Mouse (Mus musculus): ENCODE results near the gene Itpr2. TPM values are rescaled to one million over a fixed set of nuclear protein-coding genes. Genes with fewer than 3 reads are reported as not detected.

Itpr2 gene
- polyA plus RNA-seq (2017; shearing (Covaris generic)), result 286 TPM

GRCm38 (mm10) chr6:146501866-146502804 is at the start of gene Itpr2:
TSS of gene Itpr2 (minus strand) at chr6:146502223.

Other genes with a start within 250 kb of the Itpr2 start
- 217 TPM for gene Fgfr1op2, start 75.0 kb upstream of the Itpr2 start, polyA plus RNA-seq (2017; shearing (Covaris generic))
- 116 TPM for gene Ints13, start 75.6 kb upstream of the Itpr2 start, polyA plus RNA-seq (2017; shearing (Covaris generic))
- gene Med21, start 140.3 kb upstream of the Itpr2 start, polyA plus RNA-seq (2017; shearing (Covaris generic)), result 82.1 TPM
- gene Tm7sf3, start 140.6 kb upstream of the Itpr2 start, polyA plus RNA-seq (2017; shearing (Covaris generic)), result 3.5 TPM
- 10.6 TPM for gene Stk38l, start 222.8 kb upstream of the Itpr2 start, polyA plus RNA-seq (2017; shearing (Covaris generic))

All from inflammation-experienced regulatory T-cells, adult 16 weeks (primary cell).